Mouse (Mus musculus) ES-E14 (cell line): ENCODE measurements at regions not wholly inside any gene's neighbourhood (a gene's known extent, or its start where the extent isn't known, plus 50 kb on each side); places are given as distances from the start of the nearest gene placed in this dataset.

Experiments
- DNase-seq: peaks from one replicate; pipeline ENCODE4 v3.0.0-alpha.2; 2013; ENCODE audit warnings: low read depth, low spot score
- H3K27ac ChIP-seq: 2 replicates; pipeline ENCODE4 v1.5.1; 2012; ENCODE audit warnings: low read depth, mild to moderate bottlenecking, low read length, moderate library complexity, mixed read lengths; ENCODE audit not compliant: poor library complexity, insufficient read depth, severe bottlenecking
- H3K36me3 ChIP-seq: 2 replicates; pipeline ENCODE4 v1.6.1; 2012; ENCODE audit warnings: mild to moderate bottlenecking, low read length, moderate library complexity, mixed read lengths; ENCODE audit not compliant: control insufficient read depth, poor library complexity, insufficient read depth, severe bottlenecking
- H3K4me1 ChIP-seq, 2 experiments: fragments of 150-350 bp in 1 of 2; sonication (generic) in 1 of 2; 2 replicates each; pipeline ENCODE4 v1.6.1; 2012; ENCODE audit warnings: low read length in 2 of 2, mild to moderate bottlenecking in 1 of 2, mixed read lengths in 1 of 2; ENCODE audit not compliant: control insufficient read depth in 2 of 2, insufficient read depth in 2 of 2, poor library complexity in 1 of 2
- H3K4me3 ChIP-seq, 2 experiments: fragments of 150-350 bp in 1 of 2; sonication (generic) in 1 of 2; 2 replicates each; pipeline ENCODE4 v1.5.1; 2012; ENCODE audit warnings: low read length in 2 of 2, low read depth in 1 of 2, mild to moderate bottlenecking in 1 of 2, mixed read lengths in 1 of 2; ENCODE audit not compliant: insufficient read depth in 1 of 2, poor library complexity in 1 of 2, severe bottlenecking in 1 of 2
- H3K9ac ChIP-seq: 2 replicates; pipeline ENCODE4 v1.6.1; 2012; ENCODE audit warnings: low read depth, mild to moderate bottlenecking, low read length, mixed read lengths; ENCODE audit not compliant: poor library complexity, insufficient read depth, severe bottlenecking
- H3K9me3 ChIP-seq: fragments of 150-350 bp; sonication (generic); 2 replicates; pipeline ENCODE4 v1.6.1; 2012; ENCODE audit warnings: low read depth, mild to moderate bottlenecking, low read length; ENCODE audit not compliant: control insufficient read depth, insufficient read depth
- CHD2 ChIP-seq: IDR thresholded peaks from 2 replicates; pipeline ENCODE4 v1.6.1; 2014; ENCODE audit warnings: mild to moderate bottlenecking, low read depth, low read length, inconsistent platforms
- HCFC1 ChIP-seq: IDR thresholded peaks from 2 replicates; pipeline ENCODE4 v1.6.1; 2012; ENCODE audit warnings: low read length, inconsistent platforms, borderline replicate concordance; ENCODE audit not compliant: insufficient read depth
- MAFK ChIP-seq: IDR thresholded peaks from 2 replicates; pipeline ENCODE4 v1.6.1; 2014; ENCODE audit warnings: mild to moderate bottlenecking, low read depth, low read length, inconsistent platforms; ENCODE audit not compliant: insufficient read depth
- ZC3H11A ChIP-seq: IDR thresholded peaks from 2 replicates; pipeline ENCODE4 v1.6.1; 2012; ENCODE audit warnings: low read depth, mild to moderate bottlenecking, inconsistent platforms, low read length, borderline replicate concordance
- ZNF384 ChIP-seq: IDR thresholded peaks from 2 replicates; pipeline ENCODE4 v1.6.1; 2012; ENCODE audit warnings: low read depth, low read length, inconsistent platforms
- in situ Hi-C, 2 experiments: fragments of 600-800 bp; cut with MboI; formaldehyde crosslinking; loops; one replicate each; pipeline ENCODE4 v1.15.1; 2025; ENCODE audit warnings: low sequenced_read_pairs in 2 of 2, inconsistent platforms in 1 of 2; ENCODE audit not compliant: unreplicated experiment in 2 of 2

DNA sequence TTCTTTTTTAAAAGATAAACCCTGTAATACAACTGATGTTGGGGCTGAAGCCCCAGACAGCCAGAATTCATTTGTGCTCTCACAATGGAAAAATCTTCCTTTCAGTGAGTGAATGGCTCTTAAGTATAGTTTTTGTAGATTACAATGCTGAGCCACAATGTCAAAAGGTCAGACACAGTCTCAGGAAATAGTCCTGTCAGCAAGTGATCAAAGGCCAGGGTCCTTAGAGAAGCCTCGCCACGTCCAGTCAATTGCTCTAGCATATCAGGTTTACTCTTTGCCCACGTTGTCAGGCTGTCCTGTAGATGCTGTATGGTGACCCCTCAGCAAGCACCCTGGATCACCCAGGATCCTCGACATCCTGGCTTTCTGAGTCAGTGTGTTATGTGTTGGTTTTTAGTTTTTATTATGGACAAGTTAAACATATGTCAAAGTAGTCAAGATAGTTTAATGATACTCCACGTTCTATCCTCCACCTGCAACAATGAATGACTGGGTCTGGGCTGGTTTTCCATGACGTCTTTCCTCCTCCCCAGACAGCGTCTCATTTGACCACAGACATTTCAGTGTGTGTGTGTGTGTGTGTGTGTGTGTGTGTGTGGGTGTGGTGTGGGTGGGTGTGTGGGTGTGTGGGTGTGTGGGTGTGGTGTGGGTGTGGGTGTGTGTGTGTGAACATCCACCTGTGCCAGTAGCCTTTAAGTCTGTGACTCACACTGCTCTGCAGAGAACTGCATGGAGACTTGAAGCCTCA is 85.5 kb upstream of the 1110032F04Rik start:
- Histone ChIP-seq H3K36me3 (no peaks in the 10 kb centered on the region), H3K4me3 (no peak overlapping the region), H3K9ac (no peak overlapping the region), H3K27ac (no peak overlapping the region), H3K9me3 (no peaks in the 10 kb centered on the region), H3K4me1 (peaks cover 0 to 2% of the 10 kb centered on the region in 2 experiments; a peak in 1 of 4 replicates)
- no peak for DNase-seq
- TF ChIP-seq HCFC1 (no peak), ZNF384 (no peak), ZC3H11A (no peak), CHD2 (no peak), MAFK (no peak)
- in situ Hi-C loops, result no loop called here

DNA sequence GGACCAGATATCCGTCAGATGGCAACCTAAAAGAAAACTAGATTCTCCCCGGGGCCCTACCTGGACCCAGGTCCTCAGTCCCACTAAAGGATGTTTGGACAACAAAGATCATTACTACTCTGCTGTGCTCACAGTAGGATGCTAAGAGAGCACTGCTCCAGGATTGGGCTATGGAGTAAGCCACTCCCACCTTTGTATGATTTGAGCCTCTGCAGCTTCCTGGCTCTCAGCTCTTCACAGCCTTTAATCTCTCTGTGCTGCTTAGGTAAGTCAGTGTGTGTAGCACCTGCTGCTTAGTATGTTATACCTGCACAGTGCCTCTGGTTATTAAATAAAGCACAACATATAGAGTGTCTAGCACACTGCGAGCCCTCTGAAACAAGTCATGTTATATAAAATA is 82.6 kb upstream of the 1110032F04Rik start:
- in situ Hi-C loops, result no loop called here
- Histone ChIP-seq H3K4me3 (no peak overlapping the region), H3K9me3 (no peaks in the 10 kb centered on the region), H3K27ac (no peak overlapping the region), H3K4me1 (peaks cover 0 to 2% of the 10 kb centered on the region in 2 experiments; a peak in 1 of 4 replicates), H3K36me3 (no peaks in the 10 kb centered on the region), H3K9ac (no peak overlapping the region)
- DNase-seq, result no peak
- TF ChIP-seq ZC3H11A, result no peak

DNA sequence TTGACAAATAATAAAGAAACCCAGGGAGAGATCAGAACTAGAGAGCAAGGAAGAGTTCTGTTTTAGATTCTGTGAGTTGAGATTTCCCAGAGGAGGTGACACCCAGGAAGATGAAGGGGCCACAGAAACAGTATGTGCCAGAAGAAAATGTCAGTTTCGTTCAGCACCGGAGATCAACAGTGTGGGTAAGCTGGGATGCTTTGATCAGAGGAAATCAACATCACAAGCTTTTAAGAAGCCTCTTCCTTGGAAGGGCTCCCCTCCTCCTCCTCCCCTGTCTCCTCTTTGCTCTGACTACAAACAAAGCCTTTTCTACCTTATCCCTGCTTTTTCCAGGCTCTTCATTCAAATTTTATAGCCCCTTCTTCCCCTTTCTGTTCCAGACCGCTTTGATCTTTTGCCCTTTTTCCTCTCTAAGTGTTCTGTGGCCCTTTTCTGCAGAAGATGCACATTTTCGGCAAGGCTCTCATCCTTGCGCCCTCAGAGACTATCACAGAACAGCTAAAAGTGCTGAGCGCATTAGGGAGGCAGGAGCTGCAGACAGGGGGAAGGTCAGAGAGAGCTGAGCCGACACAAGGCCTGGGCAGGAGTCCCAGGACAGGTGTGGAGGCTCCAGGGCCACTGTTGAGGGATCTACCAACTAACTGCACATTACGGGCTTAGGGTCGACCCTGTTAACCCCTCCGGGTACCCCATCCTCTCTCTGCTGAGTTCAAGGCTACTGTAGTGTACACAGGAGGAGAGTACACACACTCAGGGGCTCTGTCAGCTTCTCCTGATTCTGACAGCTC is 81.8 kb upstream of the 1110032F04Rik start:
- Histone ChIP-seq H3K36me3 (no peaks in the 10 kb centered on the region), H3K4me3 (no peak overlapping the region), H3K9me3 (no peaks in the 10 kb centered on the region), H3K9ac (no peak overlapping the region), H3K4me1 (peaks cover 0 to 2% of the 10 kb centered on the region in 2 experiments; a peak in 1 of 4 replicates), H3K27ac (no peak overlapping the region)
- in situ Hi-C loops, result no loop called here
- no peak for DNase-seq
- TF ChIP-seq MAFK, result no peak
- TF ChIP-seq ZNF384, result no peak
- TF ChIP-seq ZC3H11A, result no peak
- TF ChIP-seq HCFC1, result no peak
- TF ChIP-seq CHD2, result no peak

DNA sequence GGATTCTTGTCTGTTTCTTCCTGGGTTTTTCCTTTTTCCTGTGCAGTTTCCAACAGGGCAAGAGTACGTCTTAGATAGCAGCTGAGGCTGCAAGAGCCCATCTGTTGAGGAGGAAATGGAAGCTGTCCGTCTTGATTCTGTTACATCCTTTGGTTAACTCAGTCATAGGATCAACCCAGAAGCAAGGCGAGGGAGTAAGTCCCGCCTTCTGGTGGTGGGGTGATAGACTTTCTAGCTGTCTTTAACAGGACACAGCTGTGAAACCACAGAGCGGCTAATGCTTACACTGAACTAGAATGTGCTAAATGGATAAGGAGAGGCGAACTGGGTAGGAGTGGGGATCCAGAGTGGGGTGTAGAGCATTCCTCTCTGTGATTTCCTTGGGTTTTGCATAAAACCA is 79.9 kb upstream of the 1110032F04Rik start:
- in situ Hi-C loops, result no loop called here
- Histone ChIP-seq H3K27ac (no peak overlapping the region), H3K36me3 (no peaks in the 10 kb centered on the region), H3K4me3 (no peak overlapping the region), H3K9me3 (no peaks in the 10 kb centered on the region), H3K4me1 (no peaks in the 10 kb centered on the region), H3K9ac (no peak overlapping the region)
- TF ChIP-seq ZNF384 (no peak), HCFC1 (no peak), MAFK (no peak), CHD2 (no peak), ZC3H11A (no peak)
- no peak for DNase-seq
